Mouse (Mus musculus): ENCODE measurements at regions not wholly inside any gene's neighbourhood (a gene's known extent, or its start where the extent isn't known, plus 50 kb on each side); places are given as distances from the start of the nearest gene placed in this dataset.

DNA sequence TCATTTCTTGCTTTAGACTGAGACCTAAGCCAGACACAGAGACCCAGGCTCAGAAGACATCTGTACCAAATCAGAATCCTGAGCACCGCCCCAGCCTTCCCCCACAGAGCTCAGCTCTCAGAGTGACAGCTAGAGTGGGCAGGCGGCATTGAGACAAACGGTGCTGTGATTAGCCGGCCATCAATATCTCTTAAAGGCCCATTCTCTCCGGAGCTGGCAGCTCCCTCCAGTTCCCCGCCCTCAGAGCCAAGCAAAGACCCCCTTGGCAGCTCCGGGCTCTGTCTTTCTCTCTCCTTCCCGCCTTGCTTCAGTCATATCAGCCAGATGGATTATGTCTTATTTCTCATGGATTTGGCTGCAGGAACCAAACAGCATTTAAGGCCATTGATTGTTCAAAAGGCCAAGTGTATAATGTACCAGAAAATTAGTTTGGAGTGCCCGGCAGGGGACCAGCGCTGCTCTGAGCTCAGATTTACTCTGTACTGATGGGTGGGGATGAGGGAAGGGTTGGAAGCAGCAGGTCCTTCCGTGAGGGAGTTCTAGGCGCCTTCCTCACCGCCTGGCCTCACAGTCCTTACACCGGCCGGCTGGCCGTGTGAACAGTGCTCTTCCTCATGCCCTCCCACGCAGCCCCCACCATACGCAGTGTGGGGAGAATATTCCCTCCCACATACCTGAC lies 109.0 kb upstream of the Thy1 start:
- Histone ChIP-seq H3K4me1 (ENCODE audit: insufficient read depth, low read length) (peaks cover 10% of the 10 kb centered on the region), H3K36me3 (ENCODE audit: insufficient read depth, low read length) (no peaks in the 10 kb centered on the region), H3K4me3 (ENCODE audit: low read depth, low read length) (no peak overlapping the region), H3K4me2 (ENCODE audit: low read depth, low read length, poor library complexity, severe bottlenecking) (0 out of 2 replicates have a peak overlapping the region, but pooled peaks have one; percentile 12), H3K27me3 (ENCODE audit: insufficient read depth, low read length) (no peaks in the 10 kb centered on the region), H3K9ac (replicated peaks; ENCODE audit: low read length, poor library complexity, severe bottlenecking) (no peak overlapping the region), H3K9me3 (ENCODE audit: low read length) (no peaks in the 10 kb centered on the region), H3K27ac (ENCODE audit: low read depth, low read length) (no peak overlapping the region)
- 19% methylated on average over 18 of the region's 18 CpGs for WGBS
- no peak for TF ChIP-seq CTCF (IDR thresholded peaks at IDR 0.05)
- peak; percentile 42; the same call in 1 of the 2 replicates for ATAC-seq (ENCODE audit: low FRiP score)
- DNase-seq (ENCODE audit: low spot score), result peak; percentile 70

GRCm38 (mm10) chr9:43934691-43935064 lies 108.5 kb upstream of the Thy1 start:
- Histone ChIP-seq H3K4me2 (ENCODE audit: low read depth, low read length, poor library complexity, severe bottlenecking) (no peak overlapping the region), H3K4me3 (ENCODE audit: low read depth, low read length) (no peak overlapping the region), H3K36me3 (ENCODE audit: insufficient read depth, low read length) (no peaks in the 10 kb centered on the region), H3K27ac (ENCODE audit: low read depth, low read length) (no peak overlapping the region), H3K9me3 (ENCODE audit: low read length) (no peaks in the 10 kb centered on the region), H3K9ac (replicated peaks; ENCODE audit: low read length, poor library complexity, severe bottlenecking) (no peak overlapping the region), H3K4me1 (ENCODE audit: insufficient read depth, low read length) (peaks cover 7% of the 10 kb centered on the region; the same call in 1 of the 2 replicates), H3K27me3 (ENCODE audit: insufficient read depth, low read length) (no peaks in the 10 kb centered on the region)
- 35% methylated on average over 5 of the region's 5 CpGs for WGBS
- ATAC-seq (ENCODE audit: low FRiP score) (no peak), DNase-seq (ENCODE audit: low spot score) (no peak)
- TF ChIP-seq CTCF (IDR thresholded peaks at IDR 0.05), result no peak

DNA sequence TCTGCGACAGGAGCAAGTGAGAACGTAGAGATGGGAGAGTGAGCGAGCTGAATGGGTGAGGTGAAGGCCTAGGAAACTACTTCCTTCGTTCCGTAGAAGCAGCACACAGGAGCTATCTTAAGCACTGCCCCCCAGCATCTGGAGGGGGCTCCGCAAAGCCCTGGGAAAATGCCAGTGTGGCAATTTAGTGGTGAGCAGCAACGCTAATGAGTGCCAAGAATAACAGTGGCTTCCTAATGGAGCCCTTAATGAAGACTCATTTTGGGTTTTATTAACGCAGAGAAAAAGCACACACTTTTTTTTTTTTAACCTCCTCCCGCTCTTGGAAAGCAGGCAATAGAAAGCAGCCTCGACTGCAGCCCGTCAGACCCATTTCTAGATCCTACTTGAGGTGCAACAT lies 103.8 kb upstream of the Thy1 start:
- H3K9ac ChIP-seq (replicated peaks; ENCODE audit: low read length, poor library complexity, severe bottlenecking), result no peak overlapping the region
- H3K9me3 ChIP-seq (ENCODE audit: low read length), result no peaks in the 10 kb centered on the region
- no peak overlapping the region for H3K27ac ChIP-seq (ENCODE audit: low read depth, low read length)
- TF ChIP-seq CTCF (IDR thresholded peaks at IDR 0.05), result no peak
- 65% methylated on average over 11 of the region's 11 CpGs for WGBS
- no peak for ATAC-seq (ENCODE audit: low FRiP score)
- H3K27me3 ChIP-seq (ENCODE audit: insufficient read depth, low read length), result no peaks in the 10 kb centered on the region; the same call in 1 of the 2 replicates
- no peaks in the 10 kb centered on the region for H3K36me3 ChIP-seq (ENCODE audit: insufficient read depth, low read length)
- H3K4me1 ChIP-seq (ENCODE audit: insufficient read depth, low read length), result no peaks in the 10 kb centered on the region; the same call in 1 of the 2 replicates
- no peak for DNase-seq (ENCODE audit: low spot score)
- H3K4me3 ChIP-seq (ENCODE audit: low read depth, low read length), result no peak overlapping the region
- no peak overlapping the region for H3K4me2 ChIP-seq (ENCODE audit: low read depth, low read length, poor library complexity, severe bottlenecking)

GRCm38 (mm10) chr9:43942147-43942546 lies 101.0 kb upstream of the Thy1 start:
- H3K27ac ChIP-seq (ENCODE audit: low read depth, low read length), result no peak overlapping the region
- H3K9ac ChIP-seq (replicated peaks; ENCODE audit: low read length, poor library complexity, severe bottlenecking), result no peak overlapping the region
- no peaks in the 10 kb centered on the region; the same call in 1 of the 2 replicates for H3K4me1 ChIP-seq (ENCODE audit: insufficient read depth, low read length)
- DNase-seq (ENCODE audit: low spot score) (no peak), ATAC-seq (ENCODE audit: low FRiP score) (no peak)
- H3K27me3 ChIP-seq (ENCODE audit: insufficient read depth, low read length), result no peaks in the 10 kb centered on the region; the same call in 1 of the 2 replicates
- no peak overlapping the region for H3K4me3 ChIP-seq (ENCODE audit: low read depth, low read length)
- H3K4me2 ChIP-seq (ENCODE audit: low read depth, low read length, poor library complexity, severe bottlenecking), result no peak overlapping the region
- TF ChIP-seq CTCF (IDR thresholded peaks at IDR 0.05), result no peak
- no peaks in the 10 kb centered on the region for H3K9me3 ChIP-seq (ENCODE audit: low read length)
- WGBS, result 86% methylated on average over 5 of the region's 5 CpGs
- H3K36me3 ChIP-seq (ENCODE audit: insufficient read depth, low read length), result no peaks in the 10 kb centered on the region

DNA sequence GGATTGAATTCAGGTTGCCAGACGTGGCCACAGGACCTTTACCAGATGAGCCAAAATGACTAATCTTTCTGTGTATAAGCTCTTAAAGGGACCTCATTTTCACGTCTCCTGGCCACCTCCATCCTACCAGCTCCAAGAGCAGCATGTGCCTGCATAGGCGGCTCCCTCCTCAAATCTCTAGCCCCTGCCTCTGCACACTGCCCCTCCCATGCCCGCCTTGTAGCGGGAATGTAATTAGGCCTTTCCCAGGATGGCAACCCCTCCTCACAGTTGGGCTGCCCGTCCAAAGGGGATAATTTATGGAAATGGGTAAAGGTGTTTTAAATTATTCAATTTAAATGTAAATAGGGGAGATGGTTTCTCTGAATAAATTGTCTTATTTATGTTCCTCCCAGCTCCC lies 99.7 kb upstream of the Thy1 start:
- no peak for DNase-seq (ENCODE audit: low spot score)

More for the DNA sequence above, 99.7 kb upstream of the Thy1 start:
- no peak for TF ChIP-seq CTCF (IDR thresholded peaks at IDR 0.05)
- no peak for ATAC-seq (ENCODE audit: low FRiP score)
- Histone ChIP-seq H3K36me3 (ENCODE audit: insufficient read depth, low read length) (no peaks in the 10 kb centered on the region), H3K4me1 (ENCODE audit: insufficient read depth, low read length) (no peaks in the 10 kb centered on the region; the same call in 1 of the 2 replicates), H3K9me3 (ENCODE audit: low read length) (no peaks in the 10 kb centered on the region), H3K4me2 (ENCODE audit: low read depth, low read length, poor library complexity, severe bottlenecking) (no peak overlapping the region), H3K27ac (ENCODE audit: low read depth, low read length) (no peak overlapping the region), H3K9ac (replicated peaks; ENCODE audit: low read length, poor library complexity, severe bottlenecking) (no peak overlapping the region), H3K27me3 (ENCODE audit: insufficient read depth, low read length) (no peaks in the 10 kb centered on the region; the same call in 1 of the 2 replicates), H3K4me3 (ENCODE audit: low read depth, low read length) (no peak overlapping the region)
- WGBS, result 27% methylated on average over 6 of the region's 6 CpGs

Measured in midbrain, postnatal 0 days (tissue).